Mouse (Mus musculus): ENCODE data around the gene Ddx25.

- TF ChIP-seq CTCF (conservative IDR thresholded peaks at IDR 0.05 in 1 of 2, IDR thresholded peaks at IDR 0.05 in 1 of 2; ENCODE audit: low read depth in 2 of 2, low read length in 2 of 2) (no peak), RCOR1 (conservative IDR thresholded peaks at IDR 0.05; ENCODE audit: low read depth, low read length) (no peak), RAD21 (IDR thresholded peaks at IDR 0.05; ENCODE audit: low read depth, low read length) (no peak), MAFK (IDR thresholded peaks at IDR 0.05; ENCODE audit: insufficient replicate concordance, low read length) (no peak), POLR2A (IDR thresholded peaks at IDR 0.05; ENCODE audit: low read depth, low read length) (no peak), MEF2A (IDR thresholded peaks at IDR 0.05; ENCODE audit: borderline replicate concordance, low read depth, low read length) (no peak), EP300 (IDR thresholded peaks at IDR 0.05; ENCODE audit: low read length) (no peak), POLR2AphosphoS2 (IDR thresholded peaks at IDR 0.05; ENCODE audit: low read depth, low read length) (no peak)
Observed at GRCm38 (mm10) chr9:35493733-35494092, 64.6 kb downstream of the Ddx25 start.
